Mouse (Mus musculus): ENCODE data around the gene Fam20c. TPM values are rescaled to one million over a fixed set of nuclear protein-coding genes. Genes with fewer than 3 reads are reported as not detected.

Fam20c gene
- polyA plus RNA-seq, 1 experiment, result 28.5 TPM

GRCm38 (mm10) chr5:138755453-138756301, 1.4 kb downstream of the Fam20c start:
- peak overlapping the region; percentile 82 for H3K4me3 ChIP-seq (ENCODE audit: insufficient read depth, low read length)
- TF ChIP-seq POLR2A (IDR thresholded peaks at IDR 0.05; ENCODE audit: extremely low read depth, insufficient read depth, low read length) (no peak), CTCF (IDR thresholded peaks at IDR 0.05; ENCODE audit: extremely low read depth, insufficient read depth, low read length) (no peak)
- peak overlapping the region; percentile 18; the same call in 1 of the 2 replicates for H3K27ac ChIP-seq (ENCODE audit: insufficient read depth, low read length)
- 0 out of 2 replicates have a peak, but pooled peaks cover 1% of the 10 kb centered on the region for H3K4me1 ChIP-seq (ENCODE audit: control insufficient read depth, insufficient read depth, low read length)

- H3K4me1 ChIP-seq (ENCODE audit: control insufficient read depth, insufficient read depth, low read length), result 0 out of 2 replicates have a peak, but pooled peaks cover 1% of the 10 kb centered on the region
- no peak overlapping the region for H3K27ac ChIP-seq (ENCODE audit: insufficient read depth, low read length)
- TF ChIP-seq CTCF (IDR thresholded peaks at IDR 0.05; ENCODE audit: extremely low read depth, insufficient read depth, low read length) (no peak), POLR2A (IDR thresholded peaks at IDR 0.05; ENCODE audit: extremely low read depth, insufficient read depth, low read length) (no peak)
- H3K4me3 ChIP-seq (ENCODE audit: insufficient read depth, low read length), result peak overlapping the region; percentile 82
These were observed 2.2 kb downstream of the Fam20c start for GRCm38 (mm10) chr5:138756311-138757085.

- no peak for TF ChIP-seq POLR2A (IDR thresholded peaks at IDR 0.05; ENCODE audit: extremely low read depth, insufficient read depth, low read length)
- no peak for TF ChIP-seq CTCF (IDR thresholded peaks at IDR 0.05; ENCODE audit: extremely low read depth, insufficient read depth, low read length)
- Histone ChIP-seq H3K4me1 (ENCODE audit: control insufficient read depth, insufficient read depth, low read length) (0 out of 2 replicates have a peak, but pooled peaks cover 1% of the 10 kb centered on the region), H3K27ac (ENCODE audit: insufficient read depth, low read length) (no peak overlapping the region), H3K4me3 (ENCODE audit: insufficient read depth, low read length) (peak overlapping the region; percentile 82; the same call in 1 of the 2 replicates)
These were observed 2.8 kb downstream of the Fam20c start for GRCm38 (mm10) chr5:138757135-138757534.

GRCm38 (mm10) chr5:138757616-138758015, 3.3 kb downstream of the Fam20c start:
- no peak for TF ChIP-seq CTCF (IDR thresholded peaks at IDR 0.05; ENCODE audit: extremely low read depth, insufficient read depth, low read length)
- TF ChIP-seq POLR2A (IDR thresholded peaks at IDR 0.05; ENCODE audit: extremely low read depth, insufficient read depth, low read length), result no peak
- no peak overlapping the region for H3K4me3 ChIP-seq (ENCODE audit: insufficient read depth, low read length)
- no peak overlapping the region for H3K27ac ChIP-seq (ENCODE audit: insufficient read depth, low read length)
- H3K4me1 ChIP-seq (ENCODE audit: control insufficient read depth, insufficient read depth, low read length), result 0 out of 2 replicates have a peak, but pooled peaks cover 1% of the 10 kb centered on the region

- TF ChIP-seq CTCF (IDR thresholded peaks at IDR 0.05; ENCODE audit: extremely low read depth, insufficient read depth, low read length), result no peak
- H3K4me3 ChIP-seq (ENCODE audit: insufficient read depth, low read length), result no peak overlapping the region
- H3K4me1 ChIP-seq (ENCODE audit: control insufficient read depth, insufficient read depth, low read length), result 0 out of 2 replicates have a peak, but pooled peaks cover 1% of the 10 kb centered on the region
- no peak overlapping the region for H3K27ac ChIP-seq (ENCODE audit: insufficient read depth, low read length)
These were observed 4.2 kb downstream of the Fam20c start for GRCm38 (mm10) chr5:138758533-138758932.

GRCm38 (mm10) chr5:138761836-138762334, 7.6 kb downstream of the Fam20c start:
- TF ChIP-seq POLR2A (IDR thresholded peaks at IDR 0.05; ENCODE audit: extremely low read depth, insufficient read depth, low read length) (no peak), CTCF (IDR thresholded peaks at IDR 0.05; ENCODE audit: extremely low read depth, insufficient read depth, low read length) (no peak)
- Histone ChIP-seq H3K4me1 (ENCODE audit: control insufficient read depth, insufficient read depth, low read length) (no peaks in the 10 kb centered on the region), H3K27ac (ENCODE audit: insufficient read depth, low read length) (no peak overlapping the region)

GRCm38 (mm10) chr5:138762361-138762760, 8.0 kb downstream of the Fam20c start:
- H3K27ac ChIP-seq (ENCODE audit: insufficient read depth, low read length), result no peak overlapping the region
- H3K4me1 ChIP-seq (ENCODE audit: control insufficient read depth, insufficient read depth, low read length), result no peaks in the 10 kb centered on the region
- H3K4me3 ChIP-seq (ENCODE audit: insufficient read depth, low read length), result no peak overlapping the region
- TF ChIP-seq POLR2A (IDR thresholded peaks at IDR 0.05; ENCODE audit: extremely low read depth, insufficient read depth, low read length), result no peak
- no peak for TF ChIP-seq CTCF (IDR thresholded peaks at IDR 0.05; ENCODE audit: extremely low read depth, insufficient read depth, low read length)

More at GRCm38 (mm10) chr5:138761836-138762334, 7.6 kb downstream of the Fam20c start:
- no peak overlapping the region for H3K4me3 ChIP-seq (ENCODE audit: insufficient read depth, low read length)

- Histone ChIP-seq H3K27ac (ENCODE audit: insufficient read depth, low read length) (no peak overlapping the region), H3K4me3 (ENCODE audit: insufficient read depth, low read length) (no peak overlapping the region), H3K4me1 (ENCODE audit: control insufficient read depth, insufficient read depth, low read length) (peaks cover 3% of the 10 kb centered on the region)
- TF ChIP-seq CTCF (IDR thresholded peaks at IDR 0.05; ENCODE audit: extremely low read depth, insufficient read depth, low read length), result no peak
- TF ChIP-seq POLR2A (IDR thresholded peaks at IDR 0.05; ENCODE audit: extremely low read depth, insufficient read depth, low read length), result no peak
These were observed 10.3 kb downstream of the Fam20c start for GRCm38 (mm10) chr5:138764601-138765000.

- Histone ChIP-seq H3K4me1 (ENCODE audit: control insufficient read depth, insufficient read depth, low read length) (peaks cover 3% of the 10 kb centered on the region), H3K27ac (ENCODE audit: insufficient read depth, low read length) (no peak overlapping the region), H3K4me3 (ENCODE audit: insufficient read depth, low read length) (no peak overlapping the region)
- TF ChIP-seq CTCF (IDR thresholded peaks at IDR 0.05; ENCODE audit: extremely low read depth, insufficient read depth, low read length), result no peak
- no peak for TF ChIP-seq POLR2A (IDR thresholded peaks at IDR 0.05; ENCODE audit: extremely low read depth, insufficient read depth, low read length)
These were observed 13.3 kb downstream of the Fam20c start for GRCm38 (mm10) chr5:138767650-138768049.

Data from cortical plate, adult 2 months (tissue).